In the genomic region with DNA sequence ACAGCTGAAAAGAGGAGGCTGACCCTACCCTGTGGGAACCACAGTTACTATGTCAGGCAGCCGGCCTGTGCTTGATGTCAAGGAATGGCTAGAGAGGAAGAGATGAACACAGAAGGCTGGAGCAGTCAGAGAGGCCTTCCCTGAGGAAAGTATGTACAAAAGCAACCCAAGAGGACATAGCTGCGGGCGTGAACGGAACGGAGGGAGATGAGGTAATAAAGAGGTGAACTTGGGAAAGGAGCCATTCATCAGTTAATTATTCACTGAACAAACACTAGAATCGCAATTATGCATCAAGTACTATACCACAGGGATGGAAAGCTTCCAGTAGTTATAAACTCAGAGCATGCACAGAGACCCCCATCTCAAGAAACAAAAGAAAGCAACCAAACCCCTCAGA, we compare ENCODE assay signal across 18 mouse cellular contexts. TPM values are rescaled to one million over a fixed set of nuclear protein-coding genes. Genes with fewer than 3 reads are reported as not detected.
DNase-seq lines count a peak whose midpoint lies in the region; ATAC-seq and TF ChIP-seq lines count a peak whose summit lies in the region.
"Had no signal": no experiment of that assay in that cellular context is flagged by ENCODE, and none has a peak within 500 bp of the region (broad histone marks: within the 10 kb centered on the region; RNA-seq: fewer than 3 reads in every experiment).

No protein-coding gene starts in this region.

- WGBS in forebrain, embryonic 13.5 days = 38% methylated on average over 6 of the region's 6 CpGs
- WGBS in forebrain, embryonic 15.5 days = 35% methylated on average over 6 of the region's 6 CpGs
- WGBS in intestine, embryonic 15.5 days = 61% methylated on average over 6 of the region's 6 CpGs

- H3K36me3 ChIP-seq in forebrain, embryonic 13.5 days (ENCODE audit: poor library complexity, severe bottlenecking) = peaks cover 28% of the 10 kb centered on the region
- H3K36me3 ChIP-seq in forebrain, embryonic 15.5 days = no peaks in the 10 kb centered on the region
- no peaks in the 10 kb centered on the region for H3K36me3 ChIP-seq in intestine, embryonic 15.5 days
- H3K36me3 ChIP-seq: embryonic facial prominence, embryonic 15.5 days; heart, embryonic 13.5 days had no signal

- no peak overlapping the region for H3K4me2 ChIP-seq in forebrain, embryonic 13.5 days
- H3K4me2 ChIP-seq in forebrain, embryonic 15.5 days (replicated peaks) = no peak overlapping the region
- no peak overlapping the region for H3K4me2 ChIP-seq in intestine, embryonic 15.5 days (replicated peaks)
- H3K4me2 ChIP-seq: embryonic facial prominence, embryonic 15.5 days; heart, embryonic 13.5 days; hindbrain, embryonic 15.5 days had no signal

- H3K9me3 ChIP-seq in forebrain, embryonic 13.5 days (replicated peaks) = no peaks in the 10 kb centered on the region
- H3K9me3 ChIP-seq in forebrain, embryonic 15.5 days = no peaks in the 10 kb centered on the region
- H3K9me3 ChIP-seq in intestine, embryonic 15.5 days = no peaks in the 10 kb centered on the region
- H3K9me3 ChIP-seq: embryonic facial prominence, embryonic 15.5 days; heart, embryonic 13.5 days; hindbrain, embryonic 15.5 days had no signal

- H3K4me3 ChIP-seq in forebrain, embryonic 13.5 days = no peak overlapping the region
- no peak overlapping the region for H3K4me3 ChIP-seq in forebrain, embryonic 15.5 days
- H3K4me3 ChIP-seq in intestine, embryonic 15.5 days (replicated peaks) = no peak overlapping the region
- H3K4me3 ChIP-seq: embryonic facial prominence, embryonic 15.5 days; erythroblast, embryonic 14.5 days; gastrocnemius, adult 2 months; heart, embryonic 13.5 days; hindbrain, embryonic 15.5 days had no signal

- POLR2A ChIA-PET in Patski (lab: Charles Lee) = interaction anchor here (1.5 kb wide), 1 partner anchor 53 kb away, joined by 5 read pairs; no protein-coding TSS in a partner anchor

- peak overlapping the region; percentile 65 for H3K27ac ChIP-seq in forebrain, embryonic 13.5 days
- H3K27ac ChIP-seq in forebrain, embryonic 15.5 days (replicated peaks) = no peak overlapping the region
- no peak overlapping the region for H3K27ac ChIP-seq in intestine, embryonic 15.5 days
- H3K27ac ChIP-seq: embryonic facial prominence, embryonic 15.5 days; gastrocnemius, adult 2 months; heart, embryonic 13.5 days; hindbrain, embryonic 15.5 days had no signal

- H3K27me3 ChIP-seq in forebrain, embryonic 13.5 days = no peaks in the 10 kb centered on the region
- H3K27me3 ChIP-seq in forebrain, embryonic 15.5 days = no peaks in the 10 kb centered on the region
- no peaks in the 10 kb centered on the region for H3K27me3 ChIP-seq in Patski
- H3K27me3 ChIP-seq in intestine, embryonic 15.5 days (replicated peaks) = no peaks in the 10 kb centered on the region
- H3K27me3 ChIP-seq: hindbrain, embryonic 15.5 days had no signal

- H3K9ac ChIP-seq in forebrain, embryonic 13.5 days = no peak overlapping the region
- H3K9ac ChIP-seq in forebrain, embryonic 15.5 days (replicated peaks) = no peak overlapping the region
- no peak overlapping the region for H3K9ac ChIP-seq in intestine, embryonic 15.5 days
- H3K9ac ChIP-seq: embryonic facial prominence, embryonic 15.5 days; heart, embryonic 13.5 days; hindbrain, embryonic 15.5 days had no signal

- in situ Hi-C loops in Patski (cut with MboI; ENCODE audit: low pct_unique_long_range_greater_than_20kb) = no loop called here

- CTCF ChIA-PET in Patski (lab: Charles Lee) = interaction anchor here (0.7 to 2.6 kb wide), 20 partner anchors 9 to 215 kb away, joined by 3 to 12 read pairs (median 4); a partner anchor contains a TSS

- H3K4me1 ChIP-seq in forebrain, embryonic 13.5 days = peaks cover 30% of the 10 kb centered on the region
- H3K4me1 ChIP-seq in forebrain, embryonic 15.5 days = peaks cover 16% of the 10 kb centered on the region
- H3K4me1 ChIP-seq in intestine, embryonic 15.5 days (replicated peaks) = peaks cover 6% of the 10 kb centered on the region; the same call in 1 of the 2 replicates

- peak; percentile 19 for DNase-seq in lung, postnatal 25 days (ENCODE audit: low spot score)
- DNase-seq in lung, adult 18-20 months = no peak
- peak; percentile 60 for DNase-seq in Patski (ENCODE audit: low read depth, low spot score)
- no peak for DNase-seq in adrenal gland, adult 8-10 months
- DNase-seq: cerebellum, adult 11 months; gastrocnemius, postnatal 25 days had no signal

- ATAC-seq in forebrain, embryonic 13.5 days = peak; percentile 34
- no peak for ATAC-seq in forebrain, embryonic 15.5 days (replicated peaks)
- ATAC-seq in Patski = peak; percentile 63
- peak; percentile 16; the same call in 1 of the 2 replicates for ATAC-seq in intestine, embryonic 15.5 days

- no peak for TF ChIP-seq CTCF in Patski (IDR thresholded peaks at IDR 0.05)

RNA-seq across cellular contexts. Expression of a gene that starts 5.0 kb away (rescaled TPM):
- 9.1 and 14.3 TPM in 2 replicates for polyA plus RNA-seq in forebrain, embryonic 13.5 days (2015; fragmentation: Nextera tagmentation; extraction: Ambion mirVana)
- polyA plus RNA-seq in forebrain, embryonic 15.5 days (2015; fragmentation: Nextera tagmentation; extraction: Ambion mirVana) = 9.4 and 15.7 TPM in 2 replicates
- 0.21 TPM for polyA plus RNA-seq in Patski (2021)
- 0.28 and 0.55 TPM in 2 replicates for polyA plus RNA-seq in intestine, embryonic 15.5 days (2015; fragmentation: Nextera tagmentation; extraction: Ambion mirVana)
- under 1 TPM in 2 of 4 experiments, not detected in 2; 0.38 to 0.68 TPM for total RNA-seq in adrenal gland, adult 8-10 months (2022)
- total RNA-seq: CH12.LX; common myeloid progenitor, adult 5-6 weeks; gastrocnemius, postnatal 25 days; granulocyte monocyte progenitor cell, adult 5-6 weeks had no signal
- polyA plus RNA-seq: erythroblast, embryonic 14.5 days had no signal

RNA-seq across cellular contexts. Expression of a gene that starts 19.3 kb away (rescaled TPM):
- 3.0 and 3.1 TPM in 2 replicates for polyA plus RNA-seq in forebrain, embryonic 13.5 days (2015; fragmentation: Nextera tagmentation; extraction: Ambion mirVana)
- polyA plus RNA-seq in forebrain, embryonic 15.5 days (2015; fragmentation: Nextera tagmentation; extraction: Ambion mirVana) = 2.8 and 3.1 TPM in 2 replicates
- polyA plus RNA-seq in Patski (2021) = 6.2 TPM
- polyA plus RNA-seq in intestine, embryonic 15.5 days (2015; fragmentation: Nextera tagmentation; extraction: Ambion mirVana) = 8.1 and 9.4 TPM in 2 replicates
- total RNA-seq in adrenal gland, adult 8-10 months (2022) = 10 to 100 TPM in 3 of 4 experiments, 1 to 10 TPM in 1; 9.1 to 13.8 (median 10.6) TPM
- total RNA-seq: granulocyte monocyte progenitor cell, adult 5-6 weeks had no signal
- polyA plus RNA-seq: erythroblast, embryonic 14.5 days had no signal

RNA-seq across cellular contexts. Expression of a gene that starts 47.2 kb away (rescaled TPM):
- 8.0 and 10.8 TPM in 2 replicates for polyA plus RNA-seq in forebrain, embryonic 13.5 days (2015; fragmentation: Nextera tagmentation; extraction: Ambion mirVana)
- 14.3 and 14.7 TPM in 2 replicates for polyA plus RNA-seq in forebrain, embryonic 15.5 days (2015; fragmentation: Nextera tagmentation; extraction: Ambion mirVana)
- 19.3 TPM for polyA plus RNA-seq in Patski (2021)
- polyA plus RNA-seq in intestine, embryonic 15.5 days (2015; fragmentation: Nextera tagmentation; extraction: Ambion mirVana) = 2.3 TPM in 2 replicates
- 10 to 100 TPM; 21.1 to 33.4 (median 27.0) TPM for total RNA-seq in adrenal gland, adult 8-10 months (2022)

RNA-seq across cellular contexts. Expression of a gene that starts 47.4 kb away (rescaled TPM):
- 1.0 and 2.2 TPM in 2 replicates for polyA plus RNA-seq in forebrain, embryonic 13.5 days (2015; fragmentation: Nextera tagmentation; extraction: Ambion mirVana)
- 2.0 TPM in 2 replicates for polyA plus RNA-seq in forebrain, embryonic 15.5 days (2015; fragmentation: Nextera tagmentation; extraction: Ambion mirVana)
- 0.40 TPM for polyA plus RNA-seq in Patski (2021)
- polyA plus RNA-seq in intestine, embryonic 15.5 days (2015; fragmentation: Nextera tagmentation; extraction: Ambion mirVana) = 5.6 and 5.8 TPM in 2 replicates
- under 1 TPM in 3 of 4 experiments, not detected in 1; 0.49 to 0.94 (median 0.86) TPM for total RNA-seq in adrenal gland, adult 8-10 months (2022)
- total RNA-seq: adrenal gland, postnatal 36 days; common myeloid progenitor, adult 5-6 weeks; granulocyte monocyte progenitor cell, adult 5-6 weeks had no signal
- polyA plus RNA-seq: erythroblast, embryonic 14.5 days had no signal

RNA-seq across cellular contexts. Expression of a gene that starts 57.2 kb away (rescaled TPM):
- 62.2 and 72.8 TPM in 2 replicates for polyA plus RNA-seq in forebrain, embryonic 13.5 days (2015; fragmentation: Nextera tagmentation; extraction: Ambion mirVana)
- 66.8 and 69.5 TPM in 2 replicates for polyA plus RNA-seq in forebrain, embryonic 15.5 days (2015; fragmentation: Nextera tagmentation; extraction: Ambion mirVana)
- polyA plus RNA-seq in Patski (2021) = 31.0 TPM
- 61.4 and 62.3 TPM in 2 replicates for polyA plus RNA-seq in intestine, embryonic 15.5 days (2015; fragmentation: Nextera tagmentation; extraction: Ambion mirVana)
- 10 to 100 TPM; 28.0 to 34.1 (median 32.0) TPM for total RNA-seq in adrenal gland, adult 8-10 months (2022)

Comparison
In these comparisons a context has a peak if more than half of its experiments do, and no peak if none do; other contexts are left out.
1. DNase-seq: peak in lung, postnatal 25 days (single experiment) and Patski (single experiment); none in lung, adult 18-20 months (0 of 2) and adrenal gland, adult 8-10 months (single experiment).